Mouse (Mus musculus) common myeloid progenitor, adult 5-6 weeks (primary cell): ENCODE results near the gene Foxa3. TPM values are rescaled to one million over a fixed set of nuclear protein-coding genes. Genes with fewer than 3 reads are reported as not detected.

Source experiments
- ATAC-seq: replicated peaks from 2 replicates; pipeline ENCODE4 v1.8.0; 2016; ENCODE audit warnings: low read depth, mild to moderate bottlenecking, moderate TSS enrichment, inconsistent platforms; ENCODE audit not compliant: poor library complexity, severe bottlenecking
- total RNA-seq: library from RNA; stranded (forward); fragments of 200-1000, 187-1606 nt; gene quantifications from 2 replicates; pipeline ENCODE4 v1.2.3, GENCODE M21; 2017

Foxa3 gene
- total RNA-seq, 1 experiment from 2014 or later = 0.50 TPM

- no peak for ATAC-seq
Observed at GRCm38 (mm10) chr7:19002115-19002514, 21.2 kb downstream of the Foxa3 start.

GRCm38 (mm10) chr7:19001807-19002085 is 21.6 kb downstream of the Foxa3 start:
- ATAC-seq = no peak

- ATAC-seq = peak; percentile 64
Observed at GRCm38 (mm10) chr7:19001066-19001806, 22.1 kb downstream of the Foxa3 start.

GRCm38 (mm10) chr7:19000421-19000820 is 22.9 kb downstream of the Foxa3 start:
- ATAC-seq = no peak

GRCm38 (mm10) chr7:18998835-18999234 is 24.5 kb downstream of the Foxa3 start:
- ATAC-seq = no peak

GRCm38 (mm10) chr7:18993036-18993435 is 30.3 kb downstream of the Foxa3 start:
- ATAC-seq = no peak

GRCm38 (mm10) chr7:18992294-18992675 is 31.1 kb downstream of the Foxa3 start:
- ATAC-seq = no peak

- ATAC-seq = no peak
Observed at GRCm38 (mm10) chr7:18991660-18992293, 31.6 kb downstream of the Foxa3 start.

- ATAC-seq = peak; percentile 92
Observed at GRCm38 (mm10) chr7:18990601-18991295, 32.6 kb downstream of the Foxa3 start, which contains the start of gene Mypop. Gene Mypop, plus strand, starts transcription at chr7:18991245.

GRCm38 (mm10) chr7:18989995-18990394 is 33.3 kb downstream of the Foxa3 start:
- ATAC-seq = no peak

GRCm38 (mm10) chr7:18988780-18989179 is 34.6 kb downstream of the Foxa3 start:
- no peak for ATAC-seq

GRCm38 (mm10) chr7:18987747-18988146 is 35.6 kb downstream of the Foxa3 start:
- ATAC-seq = no peak

- no peak for ATAC-seq
Observed at GRCm38 (mm10) chr7:18987100-18987499, 36.2 kb downstream of the Foxa3 start, which contains the start of gene Nanos2. Gene Nanos2, plus strand, starts transcription at chr7:18987400.

- no peak for ATAC-seq
Observed at GRCm38 (mm10) chr7:18986503-18986902, 36.8 kb downstream of the Foxa3 start.

GRCm38 (mm10) chr7:18978381-18978780 is 45.0 kb downstream of the Foxa3 start:
- no peak for ATAC-seq

GRCm38 (mm10) chr7:18970956-18971355 is 52.4 kb downstream of the Foxa3 start:
- no peak for ATAC-seq

- ATAC-seq = 0 out of 2 replicates have a peak, but pooled peaks have one; percentile 26
Observed at GRCm38 (mm10) chr7:18967603-18968002, 55.7 kb downstream of the Foxa3 start.

- no peak for ATAC-seq
Observed at GRCm38 (mm10) chr7:18965312-18965711, 58.0 kb downstream of the Foxa3 start.

- ATAC-seq = no peak
Observed at GRCm38 (mm10) chr7:18963294-18963843, 60.0 kb downstream of the Foxa3 start.
